Mouse (Mus musculus): ENCODE results near the gene Osbpl7.

GRCm38 (mm10) chr11:97086365-97086764, 35.9 kb downstream of the Osbpl7 start:
- TF ChIP-seq CTCF (IDR thresholded peaks at IDR 0.05 in 2 of 3, conservative IDR thresholded peaks at IDR 0.05 in 1 of 3; ENCODE audit: control insufficient read depth in 1 of 3, insufficient read depth in 1 of 3, low read depth in 2 of 3, low read length in 3 of 3, poor library complexity in 1 of 3, severe bottlenecking in 1 of 3) (no peak), POLR2AphosphoS2 (IDR thresholded peaks at IDR 0.05; ENCODE audit: low read length) (no peak), ZNF384 (IDR thresholded peaks at IDR 0.05; ENCODE audit: low read depth, low read length) (no peak), NRF1 (IDR thresholded peaks at IDR 0.05; ENCODE audit: insufficient read depth, low read depth, low read length, poor library complexity, severe bottlenecking) (no peak), MYB (IDR thresholded peaks at IDR 0.05; ENCODE audit: low read depth, low read length) (no peak), USF1 (IDR thresholded peaks at IDR 0.05; ENCODE audit: low read depth, low read length) (no peak), KAT2A (conservative IDR thresholded peaks at IDR 0.05; ENCODE audit: low read depth, low read length) (no peak), EP300 (IDR thresholded peaks at IDR 0.05; ENCODE audit: low read depth in 1 of 2, low read length in 2 of 2) (no peak), TBP (IDR thresholded peaks at IDR 0.05; ENCODE audit: low read depth, low read length) (no peak), RAD21 (IDR thresholded peaks at IDR 0.05; ENCODE audit: low read depth, low read length) (no peak), USF2 (IDR thresholded peaks at IDR 0.05; ENCODE audit: borderline replicate concordance in 1 of 2, insufficient read depth in 1 of 2, low read depth in 1 of 2, low read length in 2 of 2) (no peak), POLR2A (IDR thresholded peaks at IDR 0.05; ENCODE audit: control insufficient read depth in 1 of 2, insufficient read depth in 1 of 2, low read depth in 1 of 2, low read length in 2 of 2, poor library complexity in 1 of 2) (no peak), TCF12 (IDR thresholded peaks at IDR 0.05; ENCODE audit: low read depth, low read length) (no peak)

All from MEL (cell line).